Mouse (Mus musculus) lung, postnatal 0 days (tissue): Measurements from ENCODE around the gene Sp8. TPM values are rescaled to one million over a fixed set of nuclear protein-coding genes. Genes with fewer than 3 reads are reported as not detected.

Experiments used
- ATAC-seq: fragments of 200-750 bp; cut with Nextera tagmentation; 2 replicates; pipeline ENCODE4 v1.8.0; 2017; ENCODE audit warnings: moderate library complexity
- DNase-seq: peaks from one replicate; pipeline ENCODE4 v3.0.0-alpha.2; 2016; ENCODE audit warnings: low spot score
- H3K27ac ChIP-seq: fragments of 300-500 bp; sonication (generic); 2 replicates; pipeline ENCODE4 v1.5.1; 2014; ENCODE audit warnings: antibody characterized with exemption, mild to moderate bottlenecking, low read length, mixed read lengths
- H3K27me3 ChIP-seq: fragments of 300-500 bp; sonication (generic); replicated peaks from 2 replicates; pipeline ENCODE4 v1.6.1; 2014; ENCODE audit warnings: low read length, mixed read lengths; ENCODE audit not compliant: insufficient read depth
- H3K36me3 ChIP-seq: fragments of 300-500 bp; sonication (generic); 2 replicates; pipeline ENCODE4 v1.6.1; 2014; ENCODE audit warnings: low read length, mixed read lengths; ENCODE audit not compliant: insufficient read depth
- H3K4me1 ChIP-seq: fragments of 300-500 bp; sonication (generic); 2 replicates; pipeline ENCODE4 v1.6.1; 2014; ENCODE audit warnings: antibody characterized with exemption, low read depth, low read length, mixed read lengths; ENCODE audit not compliant: insufficient read depth
- H3K4me2 ChIP-seq: fragments of 300-500 bp; sonication (generic); replicated peaks from 2 replicates; pipeline ENCODE4 v1.6.1; 2014; ENCODE audit warnings: low read depth, mild to moderate bottlenecking, low read length, moderate library complexity, mixed read lengths
- H3K4me3 ChIP-seq: fragments of 300-500 bp; sonication (generic); 2 replicates; pipeline ENCODE4 v1.5.1; 2014; ENCODE audit warnings: low read depth, low read length
- H3K9ac ChIP-seq: fragments of 300-500 bp; sonication (generic); replicated peaks from 2 replicates; pipeline ENCODE4 v1.6.1; 2014; ENCODE audit warnings: low read depth, mild to moderate bottlenecking
- H3K9me3 ChIP-seq: fragments of 300-500 bp; sonication (generic); 2 replicates; pipeline ENCODE4 v1.6.1; 2016; ENCODE audit warnings: low read length, mixed read lengths
- CTCF ChIP-seq: IDR thresholded peaks from 2 replicates; pipeline ENCODE4 v1.5.1; 2016; ENCODE audit warnings: antibody characterized with exemption, mild to moderate bottlenecking
- EP300 ChIP-seq: IDR thresholded peaks from 2 replicates; pipeline ENCODE4 v1.6.1; 2016; ENCODE audit warnings: antibody characterized with exemption, mild to moderate bottlenecking, control low read depth
- WGBS: fragments of 180-500 bp; shearing (Covaris S2); extraction: QIAGEN DNeasy Blood & Tissue Kit; methylation state at CpG from one replicate; pipeline ENCODE4 v1.1.7; 2014; 5-methylcytosine and 5-hydroxymethylcytosine counted together
- polyA plus RNA-seq: library from polyadenylated mRNA; unstranded; fragments of >200 nt; fragmentation: Nextera tagmentation; extraction: Ambion mirVana; gene quantifications from 2 replicates; pipeline ENCODE4 v1.2.1, GENCODE M21; 2015

Sp8 gene
- polyA plus RNA-seq, 1 experiment from 2014 or later = not detected

- Histone ChIP-seq H3K9ac (no peak overlapping the region), H3K27ac (no peak overlapping the region), H3K4me2 (no peak overlapping the region), H3K4me3 (no peak overlapping the region), H3K27me3 (peaks cover 61% of the 10 kb centered on the region), H3K36me3 (no peaks in the 10 kb centered on the region), H3K9me3 (no peaks in the 10 kb centered on the region), H3K4me1 (no peaks in the 10 kb centered on the region)
- ATAC-seq (no peak), DNase-seq (no peak)
- 17% methylated on average over 3 of the region's 3 CpGs for WGBS
- no peak for TF ChIP-seq EP300
- TF ChIP-seq CTCF = no peak
Observed at GRCm38 (mm10) chr12:118853331-118853730, 7.2 kb downstream of the Sp8 start.

GRCm38 (mm10) chr12:118854401-118854800 is 8.3 kb downstream of the Sp8 start:
- WGBS = 2% methylated on average over 10 of the region's 10 CpGs
- Histone ChIP-seq H3K4me1 (no peaks in the 10 kb centered on the region), H3K27ac (no peak overlapping the region), H3K4me3 (0 out of 2 replicates have a peak overlapping the region, but pooled peaks have one; percentile 29), H3K9ac (no peak overlapping the region), H3K9me3 (no peaks in the 10 kb centered on the region), H3K36me3 (no peaks in the 10 kb centered on the region), H3K4me2 (peak overlapping the region; percentile 56; the same call in 1 of the 2 replicates), H3K27me3 (peaks cover 50% of the 10 kb centered on the region)
- no peak for DNase-seq
- TF ChIP-seq EP300 (no peak), CTCF (no peak)
- no peak for ATAC-seq

- peak overlapping the region; percentile 29 for H3K4me3 ChIP-seq
- peak; percentile 83 for DNase-seq
- H3K4me1 ChIP-seq = no peaks in the 10 kb centered on the region
- H3K27ac ChIP-seq = no peak overlapping the region
- 2% methylated on average over 34 of the region's 34 CpGs for WGBS
- H3K36me3 ChIP-seq = no peaks in the 10 kb centered on the region
- peak; percentile 98 for ATAC-seq
- no peaks in the 10 kb centered on the region for H3K9me3 ChIP-seq
- no peak overlapping the region for H3K9ac ChIP-seq
- peak overlapping the region; percentile 56 for H3K4me2 ChIP-seq
- peak; percentile 96 for TF ChIP-seq CTCF
- TF ChIP-seq EP300 = no peak
- H3K27me3 ChIP-seq = peaks cover 45% of the 10 kb centered on the region
Observed at GRCm38 (mm10) chr12:118854831-118855453, 8.8 kb downstream of the Sp8 start.

- DNase-seq = no peak
- H3K27ac ChIP-seq = no peak overlapping the region
- no peak overlapping the region for H3K4me3 ChIP-seq
- H3K36me3 ChIP-seq = no peaks in the 10 kb centered on the region
- H3K4me2 ChIP-seq = no peak overlapping the region
- no peak for ATAC-seq
- no peak overlapping the region for H3K9ac ChIP-seq
- H3K9me3 ChIP-seq = no peaks in the 10 kb centered on the region
- peaks cover 40% of the 10 kb centered on the region for H3K27me3 ChIP-seq
- no peaks in the 10 kb centered on the region for H3K4me1 ChIP-seq
- TF ChIP-seq CTCF (no peak), EP300 (no peak)
- WGBS = 4% methylated on average over 7 of the region's 7 CpGs
Observed at GRCm38 (mm10) chr12:118856151-118856550, 10.0 kb downstream of the Sp8 start.

GRCm38 (mm10) chr12:118872673-118873072 is 26.5 kb downstream of the Sp8 start:
- no peak overlapping the region for H3K27ac ChIP-seq
- DNase-seq (no peak), ATAC-seq (no peak)
- TF ChIP-seq EP300 (no peak), CTCF (no peak)
- no peaks in the 10 kb centered on the region for H3K27me3 ChIP-seq
- H3K4me2 ChIP-seq = no peak overlapping the region
- no peaks in the 10 kb centered on the region for H3K4me1 ChIP-seq
- H3K4me3 ChIP-seq = no peak overlapping the region
- no peak overlapping the region for H3K9ac ChIP-seq
- H3K9me3 ChIP-seq = no peaks in the 10 kb centered on the region
- H3K36me3 ChIP-seq = no peaks in the 10 kb centered on the region
- 25% methylated on average over 8 of the region's 8 CpGs for WGBS

- H3K9ac ChIP-seq = no peak overlapping the region
- H3K4me3 ChIP-seq = no peak overlapping the region
- H3K36me3 ChIP-seq = no peaks in the 10 kb centered on the region
- H3K4me1 ChIP-seq = no peaks in the 10 kb centered on the region
- ATAC-seq = no peak
- no peak for TF ChIP-seq EP300
- no peak for TF ChIP-seq CTCF
- no peak for DNase-seq
- H3K4me2 ChIP-seq = no peak overlapping the region
- H3K27me3 ChIP-seq = no peaks in the 10 kb centered on the region
- no peak overlapping the region for H3K27ac ChIP-seq
- H3K9me3 ChIP-seq = no peaks in the 10 kb centered on the region
Observed at GRCm38 (mm10) chr12:118882790-118883189, 36.7 kb downstream of the Sp8 start.
